Mouse (Mus musculus) T-helper 2 cell (primary cell): ENCODE results near the gene Csnk1d.

ENCODE experiments used
- in situ Hi-C: fragments of 300-600 bp; cut with MboI, MseI; formaldehyde crosslinking; loops from one replicate; pipeline ENCODE4 v1.15.1; 2025; ENCODE audit warnings: high pct_unique_total_duplicates

Gene Csnk1d

DNA sequence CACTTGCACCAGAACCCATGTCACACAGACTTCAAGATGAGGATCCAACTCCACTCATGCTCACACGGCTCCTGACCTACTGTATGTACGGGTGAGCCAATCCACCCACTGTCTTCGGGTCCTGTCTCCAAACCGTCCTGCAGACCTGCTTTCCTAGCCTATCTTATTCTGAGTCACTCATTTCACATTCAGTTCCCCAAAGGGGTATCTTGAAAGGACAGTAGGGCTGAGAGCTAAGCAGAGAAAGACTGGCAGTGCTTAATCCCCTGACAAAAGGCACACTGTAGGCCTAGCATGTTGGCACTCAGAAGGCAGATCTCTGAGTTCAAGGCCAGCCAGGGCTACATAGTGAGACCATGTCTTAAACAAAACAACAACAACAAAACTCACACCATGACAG, 2.7 kb downstream of the Csnk1d start:
- in situ Hi-C loops, result loop anchor here (5.0 kb wide), 1 partner anchor 36 kb away; no protein-coding TSS in a partner anchor

DNA sequence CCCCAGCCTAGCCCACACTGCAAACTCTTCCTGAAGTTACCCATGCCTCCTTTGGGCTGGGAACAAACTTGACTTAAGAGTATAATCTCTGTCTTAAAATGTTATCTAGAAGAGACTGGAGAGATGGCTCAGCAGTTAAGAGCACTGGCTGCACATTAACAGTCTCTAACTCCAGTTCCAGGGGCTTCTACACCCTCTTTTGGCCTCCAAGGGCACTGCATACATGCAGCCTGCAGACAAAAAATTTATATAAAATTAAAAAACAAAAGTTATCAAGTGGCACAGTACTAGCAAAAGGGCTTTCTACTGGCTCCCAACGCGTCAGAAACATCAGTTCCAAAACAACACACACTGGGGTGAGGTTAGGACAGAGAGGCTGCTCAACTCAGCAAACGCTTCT, 3.5 kb downstream of the Csnk1d start:
- in situ Hi-C loops, result loop anchor here (5.0 kb wide), 1 partner anchor 35 kb away; no protein-coding TSS in a partner anchor

DNA sequence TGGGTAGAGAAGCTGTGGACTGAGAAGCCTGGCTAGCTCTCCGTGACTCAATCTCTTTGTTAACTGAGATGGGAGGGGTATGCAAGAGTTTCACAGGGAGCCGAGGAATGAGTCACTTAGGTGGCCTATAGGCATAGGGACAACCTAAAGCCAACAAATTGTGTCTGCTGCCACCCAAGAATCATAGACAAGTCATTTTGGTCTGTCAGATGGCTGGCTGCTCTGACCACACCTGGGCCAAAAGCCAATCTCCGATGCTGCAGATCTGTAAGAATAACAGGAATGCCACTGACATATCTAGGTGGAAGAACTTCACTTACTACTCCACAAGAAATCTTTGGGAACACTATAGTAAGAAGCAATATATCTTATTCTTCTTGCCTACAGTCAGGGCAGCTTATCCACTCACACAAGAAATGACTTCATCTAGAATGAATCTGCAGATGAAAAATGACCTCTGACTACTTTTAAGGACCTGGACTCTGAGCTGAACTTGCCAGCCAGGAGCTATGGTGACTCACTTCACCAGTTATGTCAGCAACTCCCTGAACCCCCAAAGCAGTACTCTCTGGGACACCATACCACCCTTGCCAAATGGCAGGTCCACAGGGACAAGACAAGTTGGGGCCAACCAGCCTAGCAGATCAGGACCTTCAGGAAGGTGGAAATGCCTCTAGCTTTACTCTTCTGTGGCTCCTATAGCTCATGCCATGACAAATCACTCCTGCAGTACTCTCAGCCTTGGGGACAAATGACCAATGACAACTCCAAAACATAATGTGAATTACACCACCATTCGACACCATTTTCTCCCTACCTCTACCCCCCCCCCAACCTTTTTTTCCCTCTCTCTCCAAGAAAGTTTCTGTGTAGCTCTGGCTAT, 6.4 kb downstream of the Csnk1d start:
- in situ Hi-C loops, result loop anchor here (5.0 kb wide), 1 partner anchor 32 kb away; no protein-coding TSS in a partner anchor

DNA sequence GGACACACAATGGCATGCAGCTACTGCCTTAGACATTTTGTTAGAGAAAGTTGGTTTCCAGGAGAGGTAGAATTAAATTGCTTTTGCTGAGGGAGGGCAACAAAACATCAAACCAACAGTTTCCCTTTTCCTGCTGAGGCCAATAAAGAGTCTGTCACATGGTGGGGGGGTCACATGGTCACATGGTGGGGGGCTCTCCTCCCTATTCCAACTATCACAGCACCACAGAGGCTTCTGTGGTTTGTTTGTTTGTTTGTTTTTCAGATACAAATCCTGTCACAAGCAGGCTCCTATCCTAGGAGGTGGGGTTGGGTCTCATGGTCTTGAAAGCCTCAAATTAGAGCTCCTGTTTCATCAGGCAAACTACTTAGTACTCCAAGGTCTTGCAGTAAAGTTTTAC, 8.7 kb downstream of the Csnk1d start:
- in situ Hi-C loops, result no loop called here

DNA sequence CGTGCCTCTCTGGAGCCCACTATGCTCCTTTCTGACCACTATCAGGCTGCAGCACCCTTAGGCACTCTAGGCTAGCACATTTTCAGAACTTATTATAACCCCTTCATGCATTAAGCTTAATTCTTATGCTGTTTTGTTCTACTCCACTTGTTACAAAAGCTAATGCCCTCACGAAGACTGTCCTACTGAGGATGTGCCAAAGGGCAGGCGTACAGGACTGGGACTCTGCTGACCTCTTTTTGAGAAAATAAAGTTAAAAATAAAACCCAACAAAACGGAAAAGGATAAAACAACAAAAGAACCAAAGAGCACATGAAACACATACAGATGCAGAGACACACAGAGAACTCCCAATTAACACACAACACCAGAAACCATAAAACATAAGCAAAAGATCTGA, 9.5 kb downstream of the Csnk1d start:
- in situ Hi-C loops, result no loop called here

DNA sequence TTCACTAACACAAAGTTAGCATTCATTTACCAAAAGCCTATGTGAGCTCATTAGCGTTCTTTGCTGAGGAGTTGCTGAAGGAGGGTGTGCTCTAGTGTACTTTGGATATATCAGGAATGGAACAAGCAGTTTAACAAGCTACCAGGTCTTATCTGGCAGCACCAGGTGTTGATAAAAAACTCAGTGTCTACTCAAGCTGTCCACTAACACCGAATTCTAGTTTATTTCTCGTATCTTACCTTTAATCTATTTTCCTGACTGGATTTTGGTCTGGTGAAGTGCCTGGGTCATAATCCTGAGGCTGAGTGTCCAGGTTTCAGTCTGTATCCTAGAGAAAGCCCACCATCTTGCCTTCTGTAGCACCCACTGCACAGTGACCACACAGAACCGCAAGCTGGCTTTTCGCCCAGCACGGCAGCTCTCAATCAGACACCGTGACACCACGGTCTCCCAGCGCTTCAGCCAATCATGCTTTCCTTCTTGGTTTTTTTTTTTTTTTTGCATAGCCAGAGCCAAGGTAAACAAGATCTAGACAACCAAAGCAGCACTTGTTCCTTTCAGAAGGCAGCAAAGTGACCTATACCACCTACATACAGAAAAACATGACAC, 10.6 kb downstream of the Csnk1d start:
- in situ Hi-C loops, result no loop called here

DNA sequence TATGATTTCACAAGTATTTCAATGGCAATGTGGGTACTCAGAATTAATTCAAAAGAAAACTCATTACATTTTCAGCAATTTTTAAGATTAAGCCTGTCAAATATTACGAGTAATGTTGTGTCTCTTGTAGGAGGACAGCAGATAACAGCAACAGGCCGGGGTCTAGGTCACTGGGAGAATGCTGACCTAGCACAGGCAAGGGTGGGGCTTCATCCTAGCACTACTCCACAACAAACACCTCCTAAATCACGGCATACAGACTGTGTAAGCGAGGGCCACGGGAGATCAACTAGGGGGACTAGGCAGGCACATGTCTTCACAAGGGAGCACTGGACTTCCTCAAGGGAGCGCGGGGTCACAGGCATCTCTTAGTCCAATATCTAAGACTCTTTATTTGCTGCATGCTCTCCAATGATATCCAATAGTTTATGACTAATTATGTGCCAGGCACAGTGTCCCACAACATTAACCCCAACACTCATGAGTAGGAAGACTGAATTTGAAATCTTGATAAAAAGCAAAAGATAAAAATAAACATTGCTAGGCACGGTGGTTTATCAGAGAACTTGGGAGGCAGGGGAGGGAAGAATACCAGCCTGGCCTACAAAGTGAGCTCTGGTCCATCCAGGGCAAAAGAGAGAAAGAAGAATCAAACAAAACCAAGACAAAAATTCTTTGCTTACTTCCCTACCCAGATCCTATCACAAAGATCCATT, 11.3 kb downstream of the Csnk1d start:
- in situ Hi-C loops, result loop anchor here (5.0 kb wide), 1 partner anchor 588 kb away; no protein-coding TSS in a partner anchor

DNA sequence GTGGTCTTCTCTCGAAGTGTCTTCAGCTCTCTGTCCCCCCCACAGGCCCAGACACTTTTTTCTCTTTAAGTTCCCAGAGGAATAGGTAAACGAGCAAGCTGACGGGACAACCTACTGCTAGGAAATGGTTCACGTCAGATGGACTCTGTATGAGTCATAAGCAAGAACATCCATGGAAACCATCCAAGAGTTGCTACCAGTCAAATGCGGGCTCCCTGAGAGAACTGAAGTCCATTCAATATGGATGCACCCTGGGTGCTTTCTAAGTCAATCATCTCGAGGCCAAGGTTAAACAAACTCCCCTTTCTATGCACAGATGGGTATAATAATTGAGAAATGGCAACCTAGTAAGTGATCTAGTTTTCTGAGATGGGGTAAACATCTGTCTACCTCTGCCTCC, 17.8 kb downstream of the Csnk1d start:
- in situ Hi-C loops, result no loop called here

DNA sequence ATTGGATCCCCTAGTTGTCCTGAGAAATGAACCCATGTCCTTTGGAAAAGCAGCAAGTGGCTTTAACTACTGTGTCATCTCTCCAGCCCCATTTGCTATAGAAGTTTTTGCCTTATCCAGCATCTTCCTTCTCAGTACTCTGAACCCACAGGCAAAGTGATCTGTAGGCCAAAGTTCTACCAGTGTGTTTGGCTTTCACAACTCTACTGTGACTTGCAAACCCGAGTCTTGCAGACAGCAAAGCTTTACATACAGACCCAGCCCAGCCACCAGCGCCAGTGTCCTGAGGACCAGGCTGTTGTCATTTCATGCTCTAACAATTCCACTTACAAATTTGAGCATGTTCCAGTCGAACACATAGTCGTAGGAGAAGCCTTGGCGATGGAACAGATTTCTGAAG, 19.9 kb downstream of the Csnk1d start:
- in situ Hi-C loops, result no loop called here

DNA sequence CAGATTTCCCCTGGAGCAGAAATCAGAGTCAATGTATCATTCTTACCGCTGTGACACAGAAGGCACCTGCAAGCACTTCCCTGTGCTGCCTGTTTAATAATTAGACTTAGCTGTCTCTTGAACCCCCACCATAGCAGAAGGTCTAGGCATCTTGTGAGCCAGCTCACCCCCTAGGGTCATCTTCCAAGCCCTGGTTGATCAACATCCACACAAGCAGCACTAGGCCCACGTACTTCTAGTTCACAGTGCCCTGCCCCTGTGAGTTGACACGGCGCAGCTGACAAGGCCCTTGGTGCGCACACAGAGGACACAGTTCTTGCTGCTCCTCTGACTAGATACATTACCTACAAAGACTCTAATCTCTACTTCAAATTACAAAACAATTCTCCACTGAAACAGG, 21.4 kb downstream of the Csnk1d start:
- in situ Hi-C loops, result loop anchor here (10.0 kb wide), 2 partner anchors 65 to 365 kb away; no protein-coding TSS in a partner anchor

DNA sequence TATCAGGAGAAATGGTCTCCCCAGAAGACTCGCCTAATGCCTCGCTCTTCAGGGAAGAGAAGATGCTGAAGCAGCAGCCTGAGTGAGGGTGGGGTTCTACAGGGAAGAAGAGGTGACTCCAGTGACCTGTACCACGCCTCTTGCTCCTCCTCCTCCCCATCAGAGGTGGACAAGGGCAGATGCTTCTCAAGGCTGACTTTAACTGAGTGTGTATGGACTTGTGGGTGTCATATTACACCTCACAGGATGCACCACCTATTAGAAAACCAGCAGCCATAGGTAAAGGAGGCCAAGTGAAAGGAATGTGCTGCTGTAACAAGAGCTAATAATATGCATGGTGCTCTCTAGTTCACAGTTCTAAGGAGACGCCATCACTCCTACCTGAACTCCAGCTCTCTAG, 25.5 kb downstream of the Csnk1d start:
- in situ Hi-C loops, result loop anchor here (10.0 kb wide), 2 partner anchors 61 to 369 kb away; no protein-coding TSS in a partner anchor

DNA sequence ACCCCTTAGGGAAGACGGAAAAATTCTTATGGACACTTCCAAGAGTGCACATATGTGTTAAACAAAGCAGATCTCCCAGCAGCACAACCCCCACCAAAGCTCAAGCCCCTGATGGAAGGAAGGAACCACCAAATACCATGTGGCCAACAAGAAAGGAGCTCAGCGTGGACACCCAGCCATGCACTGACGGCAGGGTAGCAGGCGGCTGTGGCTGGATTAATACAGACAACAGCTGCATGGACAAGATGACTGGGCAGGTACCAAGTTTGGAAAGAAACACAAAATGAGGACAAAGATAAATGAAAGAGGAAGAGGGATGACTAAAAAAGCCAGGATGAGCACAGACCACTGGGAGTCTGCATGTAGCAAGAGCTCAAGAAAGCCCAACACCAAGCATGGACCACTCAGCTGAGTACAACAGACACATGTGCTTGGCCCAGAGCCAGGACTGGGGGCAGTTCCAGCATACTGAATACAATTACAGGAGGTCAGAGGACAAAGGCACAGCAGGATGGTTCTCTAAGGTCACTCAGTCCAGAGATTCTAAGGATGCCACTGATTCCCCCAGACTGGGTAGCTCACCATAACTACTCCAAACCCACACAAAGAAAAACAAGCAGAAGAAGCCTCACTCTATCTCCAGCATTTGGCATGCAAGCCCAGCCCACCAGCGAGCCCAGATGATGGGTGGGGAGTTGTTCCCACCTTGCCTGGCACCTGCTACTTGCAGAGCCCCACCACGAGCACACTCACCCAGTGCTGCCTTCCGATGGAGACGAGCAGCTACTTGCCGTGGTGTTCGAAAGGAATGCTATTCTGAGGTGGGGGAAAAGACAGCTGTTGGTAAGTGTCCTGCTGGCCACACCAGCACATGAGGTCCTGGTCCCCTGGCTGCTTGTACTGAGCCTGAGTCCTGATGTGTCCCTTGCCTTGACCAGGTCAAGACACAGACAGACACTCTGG, 26.7 kb downstream of the Csnk1d start:
- in situ Hi-C loops, result loop anchor here (10.0 kb wide), 2 partner anchors 60 to 370 kb away; no protein-coding TSS in a partner anchor

DNA sequence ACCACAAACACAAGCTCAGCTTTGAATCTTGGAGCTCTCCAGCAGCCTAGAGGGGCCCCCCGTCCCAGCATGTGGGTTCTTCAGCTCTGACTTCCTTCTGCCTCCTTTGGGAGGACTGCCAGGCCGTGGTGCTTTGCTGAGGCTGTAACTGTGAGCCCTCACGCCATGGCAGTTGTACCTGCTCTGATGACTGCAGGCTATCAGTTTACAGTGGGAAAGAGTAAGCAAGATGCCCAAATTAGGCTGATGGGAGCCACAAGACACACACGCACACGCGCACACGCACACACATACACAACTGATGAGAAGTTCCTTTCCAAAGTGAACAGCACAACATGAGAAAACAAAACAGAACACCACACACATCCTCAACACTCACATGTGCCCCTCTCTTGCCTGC, 28.2 kb downstream of the Csnk1d start:
- in situ Hi-C loops, result loop anchor here (10.0 kb wide), 2 partner anchors 58 to 372 kb away; no protein-coding TSS in a partner anchor

DNA sequence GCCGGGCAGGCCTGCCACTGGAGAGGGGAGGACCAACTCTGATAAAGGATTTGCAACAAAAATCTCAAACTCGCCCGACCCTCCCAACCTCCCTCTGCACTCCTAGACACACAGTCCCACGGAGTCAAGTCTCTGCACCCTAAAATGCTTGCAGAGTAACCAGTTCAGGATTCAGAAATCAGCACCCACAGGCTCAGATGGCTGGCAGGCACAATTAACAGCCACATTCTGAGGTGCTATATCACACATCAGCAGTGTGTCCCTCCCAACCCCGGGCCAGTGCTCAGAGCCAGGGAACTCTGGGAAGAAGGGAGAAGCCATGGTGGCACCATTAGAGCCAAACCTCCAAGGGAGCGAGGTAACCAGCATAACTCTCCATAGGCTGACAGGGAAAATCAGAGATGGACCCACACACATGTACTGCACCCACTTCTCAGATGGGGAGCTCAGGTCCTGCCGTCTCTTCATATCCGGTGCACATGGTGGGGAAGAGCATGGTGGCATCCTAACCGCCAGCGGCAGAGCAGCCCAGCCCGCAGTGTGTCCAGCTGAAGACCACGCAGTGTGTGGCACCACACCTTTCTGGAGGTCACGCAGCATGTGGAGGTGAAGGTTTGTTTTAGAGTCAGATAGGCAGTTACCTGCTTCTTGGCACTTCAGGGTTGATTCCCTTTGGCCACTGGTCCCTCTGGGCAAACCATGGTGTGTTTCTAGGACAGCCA, 28.9 kb downstream of the Csnk1d start:
- in situ Hi-C loops, result loop anchor here (10.0 kb wide), 2 partner anchors 57 to 373 kb away; no protein-coding TSS in a partner anchor

DNA sequence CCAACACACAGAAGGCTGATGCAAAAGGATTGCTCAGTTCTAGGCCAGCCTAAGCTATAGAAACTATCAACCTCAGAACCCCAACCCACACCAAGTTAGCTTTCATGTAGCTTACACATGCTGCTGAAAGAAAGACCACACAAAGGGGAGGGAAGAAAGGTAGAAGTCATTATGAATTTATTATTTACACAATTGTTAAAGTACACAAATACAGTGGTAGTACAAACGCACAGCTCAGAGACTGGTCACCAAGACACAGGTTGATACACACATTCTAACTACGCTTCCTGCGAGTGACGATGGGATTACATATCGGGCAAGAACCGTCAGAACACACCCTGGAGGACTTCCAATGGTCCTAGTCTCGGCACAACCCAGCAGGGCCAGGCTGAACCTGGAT, 29.5 kb downstream of the Csnk1d start:
- in situ Hi-C loops, result loop anchor here (10.0 kb wide), 2 partner anchors 57 to 373 kb away; no protein-coding TSS in a partner anchor

DNA sequence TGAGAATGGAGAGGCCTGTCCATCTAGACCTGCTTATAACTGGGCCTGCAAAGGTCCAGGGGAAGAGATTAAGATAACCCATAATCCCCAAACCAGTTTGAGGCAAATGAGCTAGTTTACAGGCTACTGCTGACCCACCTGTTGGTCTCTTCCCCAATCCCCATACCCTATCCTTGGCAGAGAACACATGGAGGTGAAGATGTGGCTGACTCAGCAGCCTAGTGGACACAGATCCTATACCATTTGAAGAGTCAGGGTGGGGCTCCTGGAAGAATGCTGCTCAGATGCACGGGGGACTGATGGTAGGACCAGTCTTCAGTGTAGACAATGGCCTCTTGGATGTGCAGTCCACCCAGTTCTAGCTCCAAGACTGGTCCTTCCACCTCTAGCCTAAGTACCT, 30.9 kb downstream of the Csnk1d start:
- in situ Hi-C loops, result loop anchor here (10.0 kb wide), 2 partner anchors 55 to 375 kb away; no protein-coding TSS in a partner anchor

DNA sequence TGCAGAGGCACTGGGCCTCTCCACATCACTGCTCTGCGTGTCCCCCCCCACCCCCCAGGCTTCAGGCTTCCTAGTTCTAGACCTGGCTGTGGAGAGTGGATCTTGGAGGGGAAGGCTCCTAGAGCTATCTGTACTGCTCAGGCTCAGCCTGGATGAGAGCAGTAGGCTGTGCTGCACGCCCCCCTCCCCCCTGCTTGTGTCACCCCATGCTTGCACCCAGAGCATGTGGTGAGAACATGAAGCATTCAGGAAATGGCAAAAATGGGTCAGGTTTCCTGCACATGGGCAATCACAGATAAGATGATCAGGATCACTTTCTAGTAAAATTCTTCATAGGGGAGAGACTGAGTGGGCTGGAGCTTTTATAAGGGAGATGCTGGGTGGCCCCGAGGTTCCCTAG, 31.6 kb downstream of the Csnk1d start:
- in situ Hi-C loops, result no loop called here

DNA sequence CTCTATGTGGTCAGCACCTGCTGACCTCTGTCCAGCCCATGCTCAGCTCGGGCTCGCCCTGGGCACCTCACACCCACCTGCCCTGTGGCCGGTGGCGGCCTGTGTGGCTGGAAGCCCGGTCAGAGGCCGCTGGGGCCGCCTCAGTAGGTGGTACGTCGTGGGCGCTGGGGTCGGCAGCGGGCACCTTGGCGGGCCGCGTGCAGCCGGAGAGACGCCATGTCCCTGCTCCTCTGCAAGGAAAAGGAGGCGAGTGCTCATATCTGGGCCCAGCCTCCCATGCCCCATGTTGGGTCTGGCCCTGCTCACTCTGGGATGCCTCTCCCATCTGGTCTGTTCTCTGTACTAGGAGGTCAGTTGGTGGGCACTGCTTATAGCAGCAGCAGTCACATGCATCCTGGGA, 32.1 kb downstream of the Csnk1d start:
- in situ Hi-C loops, result no loop called here

DNA sequence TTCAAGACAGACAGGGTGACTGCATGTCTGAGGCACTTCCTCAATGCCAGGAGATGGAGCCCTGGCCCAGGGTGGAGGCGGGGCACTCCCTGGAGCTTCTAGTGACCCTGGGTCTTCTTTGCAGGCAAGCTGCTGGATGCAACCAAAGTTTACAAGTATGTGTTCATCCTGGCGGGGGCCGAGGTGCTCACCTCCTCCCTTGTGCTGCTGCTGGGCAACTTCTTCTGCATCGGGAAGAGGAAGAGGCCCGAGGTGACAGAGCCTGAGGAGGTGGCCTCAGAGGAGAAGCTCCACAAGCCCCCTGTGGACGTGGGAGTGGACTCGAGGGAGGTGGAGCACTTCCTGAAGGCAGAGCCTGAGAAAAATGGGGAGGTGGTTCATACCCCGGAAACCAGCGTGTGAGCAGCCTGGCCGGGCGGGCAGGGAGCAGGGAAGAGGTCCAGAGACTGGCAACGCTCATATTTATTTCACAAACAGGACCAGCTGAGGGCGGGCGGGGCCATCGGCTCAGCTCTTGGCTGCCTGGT, 33.3 kb downstream of the Csnk1d start:
- in situ Hi-C loops, result no loop called here

DNA sequence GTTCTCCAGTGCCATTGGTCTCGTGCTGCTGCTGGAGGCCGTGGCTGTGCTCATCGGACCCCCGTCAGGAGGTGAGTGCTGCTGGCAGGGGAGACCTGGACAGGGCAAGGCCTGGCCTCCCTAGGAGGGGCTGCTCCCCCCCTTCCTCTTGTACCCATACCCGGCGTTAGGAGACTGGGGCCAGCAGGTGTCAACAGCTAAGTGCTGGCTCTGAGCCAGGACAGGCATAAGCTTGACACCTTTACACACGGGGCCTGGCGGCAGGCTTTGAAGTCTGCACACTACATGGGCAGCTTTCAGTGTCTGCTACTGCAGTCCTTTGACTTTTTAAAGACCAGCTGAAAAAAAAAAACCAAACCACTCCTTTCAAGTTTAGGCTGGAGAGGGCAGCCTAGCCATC, 34.1 kb downstream of the Csnk1d start:
- in situ Hi-C loops, result no loop called here
